Comparison of ENCODE assay signal across 9 mouse cellular contexts in genomic region chr19:7307995-7308770, GRCm38 (mm10). TPM values are rescaled to one million over a fixed set of nuclear protein-coding genes. Genes with fewer than 3 reads are reported as not detected.
DNase-seq lines count a peak whose midpoint lies in the region; ATAC-seq and TF ChIP-seq lines count a peak whose summit lies in the region.
"Had no signal": no experiment of that assay in that cellular context is flagged by ENCODE, and none has a peak within 500 bp of the region (broad histone marks: within the 10 kb centered on the region; RNA-seq: fewer than 3 reads in every experiment).

No protein-coding gene starts in this region.

- peak; percentile 52 for DNase-seq in adrenal gland, postnatal 10 days
- DNase-seq in adrenal gland, adult 18-20 months (ENCODE audit: low spot score in 2 of 2), result no peak
- DNase-seq in brain, embryonic 14.5 days (ENCODE audit: low read depth), result peak; percentile 68
- peak; percentile 81 for DNase-seq in kidney, postnatal 10 days
- DNase-seq in lung, postnatal 14 days, result peak; percentile 77
- no peak for DNase-seq in thymus, adult 18-20 months

- no peak overlapping the region for H3K4me3 ChIP-seq in heart, embryonic 14.5 days (ENCODE audit: control insufficient read depth in 1 of 2, insufficient read depth in 1 of 2, low read depth in 1 of 2, low read length in 2 of 2)
- H3K4me3 ChIP-seq in small intestine, adult 2 months (ENCODE audit: low read depth, low read length), result no peak overlapping the region

- H3K4me1 ChIP-seq in heart, embryonic 14.5 days (ENCODE audit: control insufficient read depth in 2 of 2, insufficient read depth in 2 of 2, low read length in 2 of 2), result peaks cover 50 to 86% of the 10 kb centered on the region in 2 experiments
- H3K4me1 ChIP-seq in small intestine, adult 2 months (ENCODE audit: control insufficient read depth, insufficient read depth, insufficient read length, low read length), result peaks cover 45% of the 10 kb centered on the region

- no peak for ATAC-seq in heart, embryonic 14.5 days (ENCODE audit: insufficient number of reproducible peaks, insufficient read depth, low FRiP score, low read depth)

- no peaks in the 10 kb centered on the region for H3K9me3 ChIP-seq in heart, embryonic 14.5 days (ENCODE audit: control insufficient read depth, low read length)
- H3K9me3 ChIP-seq: megakaryocyte, embryonic 14.5 days had no signal

- no peaks in the 10 kb centered on the region for H3K27me3 ChIP-seq in heart, embryonic 14.5 days (ENCODE audit: control insufficient read depth, insufficient read depth, low read length)
- H3K27me3 ChIP-seq in small intestine, adult 2 months (ENCODE audit: control insufficient read depth, insufficient read depth, low read length), result no peaks in the 10 kb centered on the region
- H3K27me3 ChIP-seq: megakaryocyte, embryonic 14.5 days had no signal

- H3K27ac ChIP-seq in heart, embryonic 14.5 days (replicated peaks in 1 of 2; ENCODE audit: control insufficient read depth in 1 of 2, insufficient read depth in 1 of 2, low read depth in 2 of 2, low read length in 2 of 2), result peak overlapping the region in 1 of 2 experiments; percentile 43; a peak in 2 of 4 replicates
- peak overlapping the region; percentile 43 for H3K27ac ChIP-seq in small intestine, adult 2 months (ENCODE audit: insufficient read depth, low read depth, low read length)

- peak overlapping the region; percentile 30 for H3K4me2 ChIP-seq in heart, embryonic 14.5 days (ENCODE audit: low read length)

- WGBS in heart, embryonic 14.5 days, result 29% methylated on average over 8 of the region's 8 CpGs
- WGBS in small intestine, adult 2 months, result 16% methylated on average over 8 of the region's 8 CpGs

- TF ChIP-seq POLR2A in brain, embryonic 14.5 days (IDR thresholded peaks at IDR 0.05; ENCODE audit: borderline replicate concordance, extremely low read depth, insufficient read depth, insufficient read length, poor library complexity, severe bottlenecking), result no peak
- TF ChIP-seq POLR2A in small intestine, adult 2 months (IDR thresholded peaks at IDR 0.05; ENCODE audit: low read depth, low read length), result no peak

- no peak for TF ChIP-seq CTCF in brain, embryonic 14.5 days (IDR thresholded peaks at IDR 0.05; ENCODE audit: borderline replicate concordance, extremely low read depth, insufficient read depth, insufficient read length)
- TF ChIP-seq CTCF in small intestine, adult 2 months (IDR thresholded peaks at IDR 0.05; ENCODE audit: extremely low read depth, insufficient read length, insufficient replicate concordance, low read depth, low read length), result no peak

- H3K36me3 ChIP-seq in heart, embryonic 14.5 days (ENCODE audit: control insufficient read depth, insufficient read depth, low read length), result no peaks in the 10 kb centered on the region
- H3K36me3 ChIP-seq in small intestine, adult 2 months (ENCODE audit: control insufficient read depth, insufficient read depth, low read length), result no peaks in the 10 kb centered on the region

- peak overlapping the region; percentile 5 for H3K9ac ChIP-seq in heart, embryonic 14.5 days (ENCODE audit: low read length)

RNA-seq across cellular contexts. Expression of gene Mark2, which starts 33.5 kb away (rescaled TPM):
- 10 to 100 TPM; 61.8 to 73.3 TPM for total RNA-seq in adrenal gland, postnatal 10 days (2021)
- total RNA-seq in adrenal gland, adult 18-20 months (2021), result 10 to 100 TPM; 63.5 to 64.0 TPM
- 70.4 and 98.0 TPM in 2 replicates for polyA plus RNA-seq in brain, embryonic 14.5 days (2012; rRNA removed)
- 35.4 and 40.2 TPM in 2 replicates for polyA plus RNA-seq in heart, embryonic 14.5 days (2014; fragmentation: Nextera tagmentation; extraction: Ambion mirVana)
- polyA plus RNA-seq in small intestine, adult 2 months (2012; rRNA removed), result 91.2 and 279 TPM in 2 replicates

RNA-seq across cellular contexts. Expression of gene Rcor2, which starts 41.1 kb away (rescaled TPM):
- 1 to 10 TPM; 4.5 to 7.6 TPM for total RNA-seq in adrenal gland, postnatal 10 days (2021)
- total RNA-seq in adrenal gland, adult 18-20 months (2021), result 1 to 10 TPM; 1.5 to 2.5 TPM
- polyA plus RNA-seq in brain, embryonic 14.5 days (2012; rRNA removed), result 134 and 211 TPM in 2 replicates
- 6.1 and 10.7 TPM in 2 replicates for polyA plus RNA-seq in heart, embryonic 14.5 days (2014; fragmentation: Nextera tagmentation; extraction: Ambion mirVana)
- polyA plus RNA-seq in small intestine, adult 2 months (2012; rRNA removed), result 1.2 and 1.8 TPM in 2 replicates

Comparison
In these comparisons a context has a peak if more than half of its experiments do, and no peak if none do; other contexts are left out.
1. DNase-seq: peak in adrenal gland, postnatal 10 days (single experiment), brain, embryonic 14.5 days (single experiment), kidney, postnatal 10 days (single experiment) and lung, postnatal 14 days (single experiment); none in adrenal gland, adult 18-20 months (0 of 2) and thymus, adult 18-20 months (0 of 2).
2. RNA of gene Rcor2, which starts 41.1 kb away (polyA plus RNA-seq): 134 to 211 TPM in brain, embryonic 14.5 days; 6.1 to 10.7 TPM in heart, embryonic 14.5 days and 1.2 to 1.8 TPM in small intestine, adult 2 months; every median in the first group is over 10 times any median in the second.